Mouse (Mus musculus): ENCODE data around the gene Krt87. TPM values are rescaled to one million over a fixed set of nuclear protein-coding genes. Genes with fewer than 3 reads are reported as not detected.

Krt87 gene
- total RNA-seq, 2 experiments from 2014 or later, result 0.48 to 0.77 TPM

- DNase-seq, result no peak
Measured at GRCm38 (mm10) chr15:101414807-101415565, 23.6 kb downstream of the Krt87 start.

- no peak for DNase-seq
Measured at GRCm38 (mm10) chr15:101413916-101414635, 24.5 kb downstream of the Krt87 start.

DNA sequence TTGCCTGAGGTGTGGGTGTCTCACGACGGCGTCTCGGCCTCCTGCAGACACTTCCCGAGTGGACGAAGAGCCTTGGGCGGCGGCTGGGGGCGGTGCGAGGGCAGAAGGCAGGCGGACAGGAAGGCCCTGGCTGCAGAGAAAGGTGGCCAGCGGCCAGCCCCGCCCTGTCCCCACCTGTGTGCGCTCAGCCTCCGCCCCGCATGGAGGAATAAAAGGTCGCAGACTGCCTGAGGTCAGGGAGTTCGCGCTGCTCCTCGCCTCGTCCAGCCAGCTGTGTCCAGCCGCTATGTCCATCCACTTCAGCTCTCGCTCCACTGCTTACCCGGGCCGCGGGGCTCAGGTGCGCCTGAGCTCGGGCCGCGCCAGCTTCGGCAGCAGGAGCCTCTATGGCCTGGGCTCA is 26.4 kb downstream of the Krt87 start:
- no peak for DNase-seq

- no peak for DNase-seq
Measured at GRCm38 (mm10) chr15:101410775-101411174, 27.8 kb downstream of the Krt87 start, which contains the start of gene Krt7. TSS of gene Krt7 (plus strand) at chr15:101411043.

DNA sequence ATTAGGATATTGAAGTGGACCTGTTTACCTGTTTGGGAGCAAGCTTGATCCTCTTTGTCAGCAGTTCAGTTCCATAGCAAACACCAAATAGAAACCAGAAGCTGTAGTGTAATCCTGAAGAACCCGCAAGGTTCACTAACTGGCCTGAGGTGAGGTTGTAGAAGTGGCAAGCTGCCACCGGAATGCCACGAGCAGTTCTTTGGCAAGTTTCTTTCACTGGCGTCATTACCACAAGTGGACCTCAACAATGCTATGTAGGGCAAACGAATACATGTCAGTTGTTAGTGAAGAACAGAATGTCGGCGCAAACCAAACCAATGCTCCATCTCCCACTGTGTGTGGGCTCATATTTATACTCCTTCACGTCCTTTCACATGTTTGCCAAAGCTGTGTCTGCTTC is 40.3 kb downstream of the Krt87 start:
- DNase-seq, result no peak

- no peak for DNase-seq
Measured at GRCm38 (mm10) chr15:101397683-101398082, 40.9 kb downstream of the Krt87 start.

DNA sequence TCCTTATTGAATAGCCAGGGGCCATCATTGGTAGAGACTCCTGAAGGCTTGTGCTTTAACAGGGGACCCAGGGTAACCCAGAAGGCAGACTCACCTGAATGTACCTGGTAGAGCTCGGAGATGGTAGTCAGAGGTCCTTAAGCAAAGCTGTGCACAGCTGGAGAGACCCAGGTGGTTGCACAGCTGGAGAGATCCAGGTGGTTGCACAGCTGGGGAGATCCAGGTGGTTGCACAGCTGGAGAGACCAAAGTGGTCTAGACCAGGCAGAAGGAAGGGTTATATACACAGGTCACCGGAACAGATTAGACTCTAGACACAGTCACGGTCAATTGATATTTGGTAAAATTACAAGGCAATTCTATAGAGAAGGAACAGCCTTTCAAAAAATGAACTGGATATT is 41.7 kb downstream of the Krt87 start:
- no peak for DNase-seq

DNA sequence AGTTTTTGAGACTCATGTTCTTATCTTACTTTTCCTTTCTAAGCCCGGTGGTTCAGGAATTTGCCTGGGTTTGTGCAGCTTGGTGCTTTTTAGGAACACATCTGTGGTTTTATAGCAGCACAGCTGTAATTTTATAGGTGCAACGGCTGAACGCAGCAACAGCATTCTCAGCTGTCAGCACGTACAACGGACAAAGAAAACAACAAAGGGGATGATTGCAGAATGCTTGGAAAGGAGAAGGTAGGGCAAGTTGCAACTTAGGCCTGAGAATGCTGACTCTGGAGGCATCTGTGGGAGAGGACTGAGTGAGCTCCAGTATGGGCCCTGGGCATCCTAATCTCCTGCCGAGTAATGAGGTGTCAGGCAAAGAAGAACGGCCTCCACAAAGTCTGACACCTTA is 42.1 kb downstream of the Krt87 start:
- DNase-seq, result no peak

DNA sequence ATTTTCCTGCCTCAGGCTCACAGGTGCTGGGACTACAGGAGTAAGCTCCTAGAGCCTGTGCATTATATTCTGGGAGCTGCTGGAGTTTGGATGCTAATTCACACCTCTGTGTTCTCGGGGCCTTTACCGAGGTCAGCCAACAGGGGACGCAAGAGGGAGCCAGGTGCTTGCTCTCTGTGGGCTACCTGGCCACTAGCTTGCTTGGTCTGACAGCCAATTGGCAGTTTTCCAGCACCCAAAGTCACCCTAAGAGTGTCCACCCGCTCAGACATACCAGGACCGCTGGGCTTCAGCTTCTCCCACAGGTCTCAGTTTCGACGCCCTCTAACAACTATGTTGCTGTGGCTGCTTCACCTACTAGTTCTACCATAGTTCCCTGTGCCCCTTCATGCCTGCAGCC is 43.7 kb downstream of the Krt87 start:
- DNase-seq, result no peak

DNA sequence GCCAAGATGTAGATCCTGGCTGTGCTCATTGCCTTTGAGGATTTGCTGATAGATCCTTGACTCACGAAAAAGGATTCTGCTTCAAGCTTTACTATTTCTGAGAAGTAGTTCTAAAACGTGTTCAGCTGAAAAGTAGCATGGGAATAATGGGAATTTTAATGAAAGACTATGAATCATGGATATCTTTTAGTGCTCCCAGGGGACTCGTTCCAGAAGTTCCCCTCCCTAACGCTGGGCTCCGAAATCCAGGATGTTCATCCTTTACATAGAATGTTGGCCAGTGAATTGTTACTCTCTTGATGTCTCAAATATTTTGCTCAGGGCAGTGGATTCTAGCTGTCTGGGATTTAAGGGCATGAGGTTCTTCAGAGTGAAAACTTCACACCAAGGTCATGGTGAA is 46.4 kb downstream of the Krt87 start:
- DNase-seq, result no peak

DNA sequence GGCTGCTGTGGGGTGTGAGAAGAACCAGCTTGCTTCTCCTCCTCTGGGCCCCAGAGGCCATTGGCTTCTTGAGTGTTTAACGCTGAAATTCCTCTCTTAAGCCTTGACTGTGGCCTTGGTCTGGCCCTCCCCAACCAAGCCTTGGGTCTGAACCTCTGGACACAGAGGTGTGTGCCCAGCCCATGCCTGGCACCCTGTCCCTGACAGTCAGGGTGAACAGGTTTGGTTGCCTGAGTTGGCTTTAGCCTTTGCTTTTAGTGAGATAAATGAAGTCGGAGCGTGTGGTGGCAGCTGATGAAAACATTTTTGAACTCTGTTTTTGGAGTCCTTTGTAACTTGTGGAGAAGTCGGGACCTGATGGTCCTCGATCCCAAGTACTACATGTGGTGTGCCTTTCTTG is 48.4 kb downstream of the Krt87 start:
- DNase-seq, result no peak

DNA sequence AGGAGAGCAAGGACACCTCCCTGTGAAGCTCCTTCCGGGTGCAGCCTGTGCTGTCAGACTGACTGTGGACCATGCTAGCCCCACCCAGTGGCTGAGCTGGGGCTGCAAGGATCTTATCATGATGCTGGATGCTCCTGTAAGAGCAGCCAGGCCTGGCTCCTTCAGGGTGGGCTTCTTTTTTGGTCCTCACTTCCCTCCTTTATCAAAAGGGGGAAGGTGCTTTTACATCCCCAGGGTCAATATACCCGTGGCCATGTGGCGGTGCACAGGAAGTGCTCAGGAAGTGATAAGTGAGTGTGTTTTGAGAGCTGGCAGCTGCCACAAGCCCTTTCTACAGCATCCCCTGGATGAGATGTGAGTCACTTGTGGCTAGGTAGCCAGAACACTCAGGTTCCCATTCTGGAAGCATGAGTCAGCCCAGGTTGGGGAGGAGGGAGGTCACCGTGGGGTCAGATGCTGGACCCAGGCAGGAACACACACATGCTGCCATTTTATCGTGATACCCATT is 50.5 kb downstream of the Krt87 start:
- DNase-seq, result no peak

- no peak for DNase-seq
Measured at GRCm38 (mm10) chr15:101387176-101387575, 51.4 kb downstream of the Krt87 start.

GRCm38 (mm10) chr15:101385064-101385463 is 53.5 kb downstream of the Krt87 start:
- no peak for DNase-seq

GRCm38 (mm10) chr15:101384610-101385009 is 54.0 kb downstream of the Krt87 start:
- DNase-seq, result no peak

DNA sequence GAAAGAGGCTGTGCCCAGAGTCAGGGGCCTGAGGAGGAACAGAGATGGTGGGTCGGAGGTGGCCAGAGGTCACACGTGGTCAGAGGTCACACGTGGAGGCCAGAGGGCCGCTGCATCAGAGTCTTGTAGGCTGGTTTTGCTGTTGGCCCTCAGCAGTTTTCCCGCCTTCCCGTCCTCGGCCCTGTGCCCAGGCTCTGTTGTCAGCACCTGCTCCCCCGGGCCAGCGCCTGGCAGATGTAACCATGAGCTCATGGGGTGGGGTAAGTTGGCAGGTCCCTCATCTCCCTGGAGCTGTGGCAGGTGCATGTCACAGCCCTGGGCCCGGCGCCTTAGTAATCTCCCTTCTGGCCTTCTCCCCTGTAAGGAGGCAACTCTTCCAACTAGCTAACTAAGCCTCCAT is 55.8 kb downstream of the Krt87 start:
- DNase-seq, result no peak

DNA sequence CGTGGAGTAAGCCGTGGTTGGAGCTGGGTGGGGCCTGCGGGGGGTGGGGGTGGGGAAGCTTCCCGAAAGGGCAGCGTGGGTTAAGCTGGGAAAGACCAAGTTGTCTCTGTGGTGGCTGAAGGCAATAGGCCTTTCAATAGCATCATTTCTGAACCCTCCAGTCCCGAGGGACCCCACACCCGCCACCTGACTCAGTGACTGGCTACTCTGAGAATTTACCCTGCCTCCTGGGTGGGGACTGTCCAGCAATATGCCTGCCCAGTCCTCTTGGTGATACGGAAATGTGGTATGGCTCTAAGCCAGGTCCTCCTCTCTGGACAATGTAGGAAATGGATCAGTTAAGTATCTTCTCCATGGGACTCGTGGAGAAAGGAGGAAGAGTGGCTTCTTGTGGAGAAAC is 56.8 kb downstream of the Krt87 start:
- no peak for DNase-seq

Other genes with a start within 250 kb of the Krt87 start
- 10 to 100 TPM; 68.7 to 70.3 TPM for gene Grasp, start 214.6 kb downstream of the Krt87 start, total RNA-seq (2021)
- 10 to 100 TPM; 53.8 to 63.8 TPM for gene Nr4a1, start 184.5 kb downstream of the Krt87 start, total RNA-seq (2021)
- 10 to 100 TPM; 48.8 to 49.5 TPM for gene Atg101, start 154.5 kb downstream of the Krt87 start, total RNA-seq (2021)
- under 1 TPM; 0.20 to 0.30 TPM for gene 6030408B16Rik, start 145.6 kb downstream of the Krt87 start, total RNA-seq (2021)
- gene Krt80, start 68.6 kb downstream of the Krt87 start, total RNA-seq (2021), result under 1 TPM in 1 of 2 experiments, not detected in 1; 0.46 TPM
- not detected for gene Krt7, start 27.8 kb downstream of the Krt87 start, total RNA-seq (2021)
- gene Krt88, start 8.9 kb upstream of the Krt87 start, total RNA-seq (2021), result not detected
- not detected for gene Krt81, start 24.9 kb upstream of the Krt87 start, total RNA-seq (2021)
- not detected for gene Krt86, start 34.7 kb upstream of the Krt87 start, total RNA-seq (2021)
- not detected for gene Krt83, start 52.7 kb upstream of the Krt87 start, total RNA-seq (2021)
- not detected for gene Gm49425, start 78.5 kb upstream of the Krt87 start, total RNA-seq (2021)
- not detected for gene Krt84, start 94.0 kb upstream of the Krt87 start, total RNA-seq (2021)
- not detected for gene Krt82, start 111.9 kb upstream of the Krt87 start, total RNA-seq (2021)
- not detected for gene Krt90, start 124.1 kb upstream of the Krt87 start, total RNA-seq (2021)
- gene Krt75, start 135.1 kb upstream of the Krt87 start, total RNA-seq (2021), result not detected
- not detected for gene Gm5414, start 189.4 kb upstream of the Krt87 start, total RNA-seq (2021)
- not detected for gene Gm5478, start 208.6 kb upstream of the Krt87 start, total RNA-seq (2021)
- gene Krt6b, start 241.5 kb upstream of the Krt87 start, total RNA-seq (2021), result not detected

Measured in layer of hippocampus, postnatal 36 days (tissue).